Mouse (Mus musculus) brain, embryonic 14.5 days (tissue): Measurements from ENCODE around the gene Prss2.

Source experiments
- CTCF ChIP-seq: fragments of 200-500 bp; IDR thresholded peaks from 2 replicates; pipeline ENCODE4 v1.5.1; 2012; ENCODE audit warnings: inconsistent platforms, mild to moderate bottlenecking, moderate library complexity, borderline replicate concordance; ENCODE audit not compliant: insufficient read depth, insufficient read length; ENCODE audit errors: extremely low read depth
- POLR2A ChIP-seq: fragments of 200-500 bp; IDR thresholded peaks from 2 replicates; pipeline ENCODE4 v1.6.1; 2012; ENCODE audit warnings: mild to moderate bottlenecking, inconsistent platforms, borderline replicate concordance; ENCODE audit not compliant: poor library complexity, insufficient read depth, insufficient read length, severe bottlenecking; ENCODE audit errors: extremely low read depth

DNA sequence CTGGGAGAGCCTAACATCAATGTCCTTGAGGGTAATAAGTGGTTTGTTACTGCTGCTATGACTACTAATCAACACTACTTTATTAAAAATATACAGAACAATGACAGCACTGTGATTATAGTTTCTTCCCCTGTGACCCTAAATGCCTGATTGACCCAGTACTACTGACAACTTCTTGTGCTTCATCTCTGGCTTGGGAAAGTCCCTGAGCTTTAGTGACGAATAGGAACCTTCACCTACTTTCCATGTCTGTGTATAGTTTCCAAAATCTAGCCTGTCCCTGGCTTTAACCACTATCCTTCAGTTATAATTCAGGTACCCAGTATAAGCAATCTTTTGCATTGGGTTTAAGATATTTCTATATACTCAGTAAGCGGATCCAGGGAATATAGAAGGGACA lies 16.7 kb upstream of the Prss2 start:
- TF ChIP-seq CTCF (no peak), POLR2A (no peak)
